Mouse (Mus musculus) CH12.LX (cell line): Measurements from ENCODE around the gene Irx3. TPM values are rescaled to one million over a fixed set of nuclear protein-coding genes. Genes with fewer than 3 reads are reported as not detected.

Experiments
- DNase-seq: peaks from one replicate; pipeline ENCODE4 v3.0.0-alpha.2; 2013; ENCODE audit errors: extremely low read depth
- H3K27ac ChIP-seq: 2 replicates; pipeline ENCODE4 v1.5.1; 2012; ENCODE audit warnings: low read depth, mild to moderate bottlenecking, control low read depth, moderate library complexity; ENCODE audit not compliant: insufficient read depth
- H3K27me3 ChIP-seq: replicated peaks from 2 replicates; pipeline ENCODE3; 2012; ENCODE audit warnings: inconsistent platforms
- H3K36me3 ChIP-seq, 2 experiments: replicated peaks in 1 of 2; 2 replicates each; pipeline versions ENCODE3 to v1.6.1; 2012; ENCODE audit warnings: inconsistent platforms in 1 of 2, low read length in 1 of 2, mild to moderate bottlenecking in 1 of 2, mixed read lengths in 1 of 2, moderate library complexity in 1 of 2; ENCODE audit not compliant: control insufficient read depth in 1 of 2, insufficient read depth in 1 of 2
- H3K4me1 ChIP-seq, 2 experiments: 2 replicates each; pipeline ENCODE4 v1.6.1; 2012; ENCODE audit warnings: inconsistent platforms in 1 of 2, moderate library complexity in 1 of 2; ENCODE audit not compliant: insufficient read depth in 2 of 2, control insufficient read depth in 1 of 2
- H3K4me2 ChIP-seq: 2 replicates; pipeline ENCODE4 v1.6.1; 2012; ENCODE audit warnings: low read depth, mild to moderate bottlenecking, control low read depth; ENCODE audit not compliant: poor library complexity, insufficient read depth, severe bottlenecking
- H3K4me3 ChIP-seq, 3 experiments: fragments of 150-350 bp in 1 of 3; sonication (generic) in 1 of 3; replicated peaks in 1 of 3; 2 replicates each; pipeline versions ENCODE3 to v1.5.1; 2011 to 2012; ENCODE audit warnings: low read depth in 2 of 3, low read length in 2 of 3, mild to moderate bottlenecking in 2 of 3, moderate library complexity in 2 of 3, control low read depth in 1 of 3, improper control_type of control experiment in 1 of 3, inconsistent platforms in 1 of 3, mixed read lengths in 1 of 3; ENCODE audit not compliant: poor library complexity in 1 of 3
- H3K79me2 ChIP-seq: replicated peaks from 2 replicates; pipeline ENCODE4 v1.6.1; 2012; ENCODE audit warnings: mild to moderate bottlenecking, moderate library complexity; ENCODE audit not compliant: control insufficient read depth, poor library complexity, insufficient read depth, severe bottlenecking; ENCODE audit errors: extremely low read depth
- H3K9ac ChIP-seq: 2 replicates; pipeline ENCODE4 v1.6.1; 2012; ENCODE audit warnings: low read depth, mild to moderate bottlenecking, control low read depth, moderate library complexity; ENCODE audit not compliant: insufficient read depth
- H3K9me3 ChIP-seq: replicated peaks from 2 replicates; pipeline ENCODE3; 2012; ENCODE audit warnings: low read length, inconsistent platforms, mixed read lengths
- CHD2 ChIP-seq: IDR thresholded peaks from 2 replicates; pipeline ENCODE4 v1.6.1; 2011; ENCODE audit warnings: low read length, improper control_type of control experiment
- CTCF ChIP-seq, 2 experiments: IDR thresholded peaks in 1 of 2; conservative IDR thresholded peaks in 1 of 2; 2 replicates each; pipeline ENCODE4 v1.5.1; 2011 to 2012; ENCODE audit warnings: low read depth in 2 of 2, low read length in 2 of 2, improper control_type of control experiment in 1 of 2, inconsistent platforms in 1 of 2, mild to moderate bottlenecking in 1 of 2, moderate library complexity in 1 of 2
- E2F4 ChIP-seq: IDR thresholded peaks from 2 replicates; pipeline ENCODE4 v1.6.1; 2011; ENCODE audit warnings: low read depth, low read length, improper control_type of control experiment; ENCODE audit not compliant: insufficient replicate concordance
- ETS1 ChIP-seq: conservative IDR thresholded peaks from 2 replicates; pipeline ENCODE4 v1.6.1; 2012; ENCODE audit warnings: low read depth, mild to moderate bottlenecking, inconsistent platforms, low read length, improper control_type of control experiment, moderate library complexity
- GABPA ChIP-seq: IDR thresholded peaks from 2 replicates; pipeline ENCODE4 v1.6.1; 2012; ENCODE audit warnings: low read depth, low read length, improper control_type of control experiment, inconsistent platforms; ENCODE audit not compliant: insufficient replicate concordance
- HCFC1 ChIP-seq: IDR thresholded peaks from 2 replicates; pipeline ENCODE4 v1.6.1; 2012; ENCODE audit warnings: low read depth, mild to moderate bottlenecking, inconsistent platforms, low read length, improper control_type of control experiment
- MAFK ChIP-seq: IDR thresholded peaks from 2 replicates; pipeline ENCODE4 v1.6.1; 2011; ENCODE audit warnings: low read length, improper control_type of control experiment; ENCODE audit not compliant: insufficient replicate concordance
- MAX ChIP-seq: IDR thresholded peaks from 2 replicates; pipeline ENCODE4 v1.6.1; 2011; ENCODE audit warnings: low read length, improper control_type of control experiment
- MAZ ChIP-seq: IDR thresholded peaks from 2 replicates; pipeline ENCODE4 v1.6.1; 2012; ENCODE audit warnings: low read depth, mild to moderate bottlenecking, inconsistent platforms, low read length, improper control_type of control experiment, moderate library complexity
- MEF2A ChIP-seq: IDR thresholded peaks from 2 replicates; pipeline ENCODE4 v1.6.1; 2014; ENCODE audit warnings: low read depth, mild to moderate bottlenecking, inconsistent platforms, low read length, improper control_type of control experiment, borderline replicate concordance
- MXI1 ChIP-seq: IDR thresholded peaks from 2 replicates; pipeline ENCODE4 v1.6.1; 2011; ENCODE audit warnings: mild to moderate bottlenecking, low read depth, low read length, improper control_type of control experiment
- MYC ChIP-seq: IDR thresholded peaks from 2 replicates; pipeline ENCODE4 v1.6.1; 2011; ENCODE audit warnings: low read depth, mild to moderate bottlenecking, improper control_type of control experiment, low read length
- NELFE ChIP-seq: IDR thresholded peaks from 2 replicates; pipeline ENCODE4 v1.6.1; 2011; ENCODE audit warnings: low read depth, low read length, improper control_type of control experiment
- NRF1 ChIP-seq: IDR thresholded peaks from 2 replicates; pipeline ENCODE4 v1.6.1; 2014; ENCODE audit warnings: low read depth, mild to moderate bottlenecking, inconsistent platforms, low read length, improper control_type of control experiment, moderate library complexity
- PAX5 ChIP-seq: IDR thresholded peaks from 2 replicates; pipeline ENCODE4 v1.6.1; 2012; ENCODE audit warnings: low read length, inconsistent platforms, mixed read lengths
- POLR2A ChIP-seq: IDR thresholded peaks from 2 replicates; pipeline ENCODE4 v1.6.1; 2011; ENCODE audit warnings: low read depth, mild to moderate bottlenecking, improper control_type of control experiment, low read length
- RCOR1 ChIP-seq: conservative IDR thresholded peaks from 2 replicates; pipeline ENCODE4 v1.6.1; 2012; ENCODE audit warnings: low read depth, mild to moderate bottlenecking, inconsistent platforms, low read length, improper control_type of control experiment
- SMC3 ChIP-seq: IDR thresholded peaks from 2 replicates; pipeline ENCODE4 v1.6.1; 2011; ENCODE audit warnings: low read depth, low read length, improper control_type of control experiment
- TCF12 ChIP-seq: IDR thresholded peaks from 2 replicates; pipeline ENCODE4 v1.6.1; 2014; ENCODE audit warnings: low read depth, mild to moderate bottlenecking, inconsistent platforms, low read length, improper control_type of control experiment
- USF1 ChIP-seq: IDR thresholded peaks from 2 replicates; pipeline ENCODE4 v1.6.1; 2014; ENCODE audit warnings: low read depth, mild to moderate bottlenecking, inconsistent platforms, low read length, improper control_type of control experiment
- USF2 ChIP-seq: conservative IDR thresholded peaks from 2 replicates; pipeline ENCODE4 v1.6.1; 2011; ENCODE audit warnings: low read depth, low read length, improper control_type of control experiment
- ZC3H11A ChIP-seq: IDR thresholded peaks from 2 replicates; pipeline ENCODE4 v1.6.1; 2012; ENCODE audit warnings: low read depth, mild to moderate bottlenecking, inconsistent platforms, low read length, improper control_type of control experiment
- dilution Hi-C: fragments of 300-500 bp; cut with MboI; formaldehyde crosslinking; loops from 2 replicates; pipeline ENCODE4 v1.14.3; 2020; ENCODE audit warnings: low sequenced_read_pairs; ENCODE audit not compliant: extremely low pct_unique_long_range_greater_than_20kb, extremely low pct_ligation_motif_present
- in situ Hi-C: fragments of 300-500 bp; cut with MboI; formaldehyde crosslinking; loops from 3 replicates; pipeline ENCODE4 v1.14.3; 2019; ENCODE audit warnings: low sequenced_read_pairs, low pct_ligation_motif_present, low pct_unique_long_range_greater_than_20kb, mixed read lengths
- polyA plus RNA-seq: library from polyadenylated mRNA; unstranded; fragments of >175 nt; gene quantifications from 2 replicates; pipeline ENCODE4 v1.2.1, GENCODE M21; 2012; ENCODE audit warnings: low read depth; ENCODE audit not compliant: insufficient read length
- total RNA-seq, 2 experiments: library from RNA; depleted of rRNA; stranded (reverse); fragments of 300-350 nt in 1 of 2; fragments of >200 nt in 1 of 2; gene quantifications; 2 replicates each; pipeline ENCODE4 v1.2.3; 2012 to 2014

The Irx3 gene
- total and polyA plus RNA-seq, 3 experiments: not detected

DNA sequence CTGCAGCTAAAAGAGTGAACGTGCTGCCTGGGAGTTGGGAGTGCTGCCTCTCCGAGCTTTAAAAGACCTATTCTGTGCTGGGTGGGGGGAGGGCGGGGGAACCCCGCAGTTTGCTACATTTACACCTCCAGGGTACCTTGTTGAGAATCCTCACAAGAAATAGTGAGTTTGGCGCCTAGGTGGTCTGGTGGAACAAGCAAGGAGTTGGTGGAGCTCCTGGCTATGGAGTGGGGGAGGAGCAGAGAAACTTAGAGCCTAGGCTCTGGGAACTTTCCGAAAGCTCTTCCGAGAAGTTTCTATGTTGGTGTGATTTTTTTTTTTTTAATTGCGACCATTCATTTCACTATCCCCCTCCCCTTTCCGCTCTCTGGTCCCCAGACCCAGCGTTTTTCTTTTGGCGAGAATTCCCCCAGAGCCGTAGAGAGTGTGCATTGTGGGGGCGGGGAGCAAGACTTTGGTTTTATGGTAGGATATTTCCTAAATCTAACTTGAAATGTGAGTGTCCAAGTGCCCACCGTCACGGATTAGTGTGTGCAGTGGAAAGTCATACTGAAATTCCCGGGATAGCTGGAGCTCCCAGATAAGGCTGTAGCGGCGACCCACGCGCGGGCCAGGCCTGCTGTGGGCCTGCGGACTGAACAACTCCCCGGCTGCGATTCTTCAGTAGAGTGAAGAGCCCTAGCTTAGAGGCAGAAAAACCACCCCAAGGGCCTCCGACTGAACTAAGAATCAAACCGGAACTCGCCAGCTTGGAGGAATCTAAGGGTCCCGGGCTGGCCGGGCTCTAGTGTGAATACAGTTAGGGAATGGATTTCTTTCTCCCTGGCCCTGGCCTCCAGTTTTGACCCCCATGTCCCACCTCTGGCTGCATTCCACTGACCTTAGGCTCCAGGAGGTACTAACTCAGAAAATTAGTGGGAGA, 795 bp upstream of the Irx3 start:
- DNase-seq: no peak
- in situ Hi-C loops: no loop called here
- Histone ChIP-seq H3K79me2 (no peaks in the 10 kb centered on the region), H3K27me3 (no peaks in the 10 kb centered on the region), H3K4me1 (no peaks in the 10 kb centered on the region), H3K9me3 (peaks cover 88% of the 10 kb centered on the region), H3K9ac (no peak overlapping the region), H3K27ac (no peak overlapping the region), H3K36me3 (no peaks in the 10 kb centered on the region), H3K4me3 (no peak overlapping the region), H3K4me2 (no peak overlapping the region)
- dilution Hi-C loops: no loop called here
- TF ChIP-seq GABPA (no peak), MAZ (no peak), NRF1 (no peak)

DNA sequence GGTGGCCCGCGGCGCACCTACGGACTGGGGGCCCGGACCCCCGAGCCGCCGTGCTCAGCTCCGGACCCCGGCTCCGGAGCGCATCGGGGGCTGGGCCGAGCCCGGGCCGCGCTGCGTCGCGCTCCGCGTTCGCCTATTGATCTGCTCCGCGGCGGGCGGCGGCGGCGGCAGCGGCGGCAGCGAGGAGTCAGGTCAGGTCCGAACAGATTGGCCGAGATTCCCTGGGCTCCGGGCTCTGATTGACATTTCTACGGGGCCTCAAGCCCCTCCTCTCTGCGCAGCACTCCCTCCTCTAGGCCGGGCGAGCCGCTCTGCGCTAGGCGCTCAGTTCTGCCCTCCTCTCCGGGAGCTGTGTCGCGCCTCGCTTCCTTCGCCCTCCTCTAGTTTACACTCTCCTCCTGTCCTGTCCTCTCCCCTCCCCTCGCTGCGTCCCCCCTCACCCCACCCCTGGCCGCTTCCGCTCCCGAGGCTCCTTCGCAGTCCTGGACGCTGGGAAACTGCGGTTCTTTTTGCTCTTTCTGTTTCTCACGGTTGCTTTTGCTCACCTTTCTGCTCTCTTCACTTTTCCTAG, 541 bp downstream of the Irx3 start:
- no peak for DNase-seq
- Histone ChIP-seq H3K27ac (no peak overlapping the region), H3K4me1 (no peaks in the 10 kb centered on the region), H3K9me3 (peaks cover 89% of the 10 kb centered on the region), H3K36me3 (no peaks in the 10 kb centered on the region), H3K79me2 (no peaks in the 10 kb centered on the region), H3K9ac (no peak overlapping the region), H3K4me2 (no peak overlapping the region), H3K27me3 (no peaks in the 10 kb centered on the region), H3K4me3 (no peak overlapping the region)
- dilution Hi-C loops (no loop called here), in situ Hi-C loops (no loop called here)
- TF ChIP-seq MYC (no peak), USF1 (no peak), USF2 (no peak), NELFE (no peak), MEF2A (no peak), TCF12 (no peak), HCFC1 (no peak), MAFK (no peak), MAX (no peak), CTCF (conservative IDR thresholded peaks at IDR 0.05 in 1 of 2, IDR thresholded peaks at IDR 0.05 in 1 of 2; ENCODE audit: low read depth in 2 of 2, low read length in 2 of 2) (no peak), PAX5 (no peak), POLR2A (no peak), ETS1 (no peak), CHD2 (no peak), NRF1 (no peak), RCOR1 (no peak), SMC3 (no peak), MXI1 (no peak), ZC3H11A (no peak), E2F4 (no peak)
